Mouse (Mus musculus) intestine, postnatal 0 days (tissue): ENCODE data around the gene Jph2. TPM values are rescaled to one million over a fixed set of nuclear protein-coding genes. Genes with fewer than 3 reads are reported as not detected.

Experiments
- ATAC-seq: fragments of 200-750 bp; cut with Nextera tagmentation; 2 replicates; pipeline ENCODE4 v1.8.0; 2017; ENCODE audit warnings: mild to moderate bottlenecking, moderate TSS enrichment, moderate library complexity
- H3K27ac ChIP-seq: fragments of 300-500 bp; sonication (generic); 2 replicates; pipeline ENCODE4 v1.5.1; 2014; ENCODE audit warnings: mild to moderate bottlenecking, low read depth, low read length, moderate library complexity
- H3K27me3 ChIP-seq: fragments of 300-500 bp; sonication (generic); replicated peaks from 2 replicates; pipeline ENCODE4 v1.6.1; 2014; ENCODE audit warnings: low read length, mixed read lengths; ENCODE audit not compliant: control insufficient read depth, insufficient read depth
- H3K36me3 ChIP-seq: fragments of 300-500 bp; sonication (generic); 2 replicates; pipeline ENCODE4 v1.6.1; 2014; ENCODE audit warnings: mild to moderate bottlenecking, moderate library complexity; ENCODE audit not compliant: control insufficient read depth, insufficient read depth
- H3K4me1 ChIP-seq: fragments of 300-500 bp; sonication (generic); replicated peaks from 2 replicates; pipeline ENCODE4 v1.6.1; 2014; ENCODE audit warnings: antibody characterized with exemption, low read length, mixed read lengths; ENCODE audit not compliant: control insufficient read depth, insufficient read depth
- H3K4me2 ChIP-seq: fragments of 300-500 bp; sonication (generic); replicated peaks from 2 replicates; pipeline ENCODE4 v1.6.1; 2014; ENCODE audit warnings: low read depth, mild to moderate bottlenecking, moderate library complexity
- H3K4me3 ChIP-seq: fragments of 300-500 bp; sonication (generic); 2 replicates; pipeline ENCODE4 v1.5.1; 2014; ENCODE audit warnings: low read depth, low read length
- H3K9ac ChIP-seq: fragments of 300-500 bp; sonication (generic); 2 replicates; pipeline ENCODE4 v1.6.1; 2014; ENCODE audit warnings: mild to moderate bottlenecking, low read depth, low read length
- H3K9me3 ChIP-seq: fragments of 300-500 bp; sonication (generic); 2 replicates; pipeline ENCODE4 v1.6.1; 2016; ENCODE audit warnings: mixed run types; ENCODE audit not compliant: control insufficient read depth
- CTCF ChIP-seq: sonication (generic); IDR thresholded peaks from 2 replicates; pipeline ENCODE4 v1.5.1; 2016; ENCODE audit warnings: low read depth, mild to moderate bottlenecking, control low read depth, antibody characterized with exemption, moderate library complexity
- WGBS: fragments of 180-500 bp; shearing (Covaris S2); extraction: QIAGEN DNeasy Blood & Tissue Kit; methylation state at CpG from one replicate; pipeline ENCODE4 v1.1.7; 2014; 5-methylcytosine and 5-hydroxymethylcytosine counted together
- polyA plus RNA-seq: library from polyadenylated mRNA; unstranded; fragments of >200 nt; fragmentation: Nextera tagmentation; extraction: Ambion mirVana; gene quantifications from 2 replicates; pipeline ENCODE4 v1.2.1, GENCODE M21; 2015

Jph2 gene
- polyA plus RNA-seq, 1 experiment from 2014 or later, result 9.8 TPM

DNA sequence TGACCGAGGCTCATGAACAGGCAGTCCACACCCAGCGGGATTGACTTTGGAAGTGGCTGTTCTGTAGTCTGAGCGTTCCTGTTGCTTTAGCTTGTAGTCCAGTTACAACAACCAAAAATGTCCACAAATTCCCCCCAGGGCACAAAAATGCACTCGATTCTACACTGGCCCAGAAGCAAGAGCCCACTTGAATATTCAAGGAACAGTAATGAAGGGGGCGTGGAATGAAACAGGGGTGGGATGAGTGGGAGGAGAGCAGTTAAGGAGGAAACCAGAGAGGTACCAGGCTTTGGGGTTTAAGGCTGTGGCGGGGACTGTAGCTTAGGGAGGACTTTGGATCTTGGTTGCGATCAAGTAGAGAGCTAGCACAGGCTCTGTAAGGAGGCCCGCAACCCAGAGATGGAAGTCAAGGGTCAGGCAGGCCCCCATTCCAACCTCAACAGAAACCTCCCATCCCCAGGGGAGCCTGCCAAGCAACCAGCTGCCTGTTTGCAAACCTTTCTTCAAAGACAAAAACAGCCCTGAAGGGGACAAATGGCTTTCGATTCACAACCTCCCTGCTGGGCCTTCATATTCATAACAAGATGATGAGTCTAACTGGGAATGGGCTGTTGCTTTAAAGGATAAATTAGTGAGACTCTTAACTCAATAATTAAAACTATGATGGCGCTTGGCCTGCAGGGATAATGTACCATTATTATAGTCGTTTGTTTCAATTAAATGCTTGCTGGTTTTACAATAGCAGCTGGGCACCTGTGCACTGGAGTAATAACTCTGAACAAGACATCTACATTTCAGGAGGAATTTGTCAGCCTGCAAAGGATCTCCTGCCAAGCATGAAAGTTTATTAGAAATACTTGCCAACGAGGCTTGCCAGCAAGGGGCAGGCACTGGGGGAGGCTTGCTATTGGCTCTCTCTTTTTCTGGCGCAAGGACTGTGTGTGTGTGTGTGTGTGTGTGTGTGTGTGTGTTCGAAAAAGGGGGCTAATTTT, 97.4 kb downstream of the Jph2 start:
- Histone ChIP-seq H3K4me1 (peaks cover 6% of the 10 kb centered on the region; the same call in 1 of the 2 replicates), H3K36me3 (no peaks in the 10 kb centered on the region), H3K9ac (no peak overlapping the region), H3K4me3 (no peak overlapping the region), H3K4me2 (no peak overlapping the region), H3K9me3 (no peaks in the 10 kb centered on the region), H3K27ac (no peak overlapping the region), H3K27me3 (no peaks in the 10 kb centered on the region)
- no peak for TF ChIP-seq CTCF
- 59% methylated on average over 14 of the region's 14 CpGs for WGBS
- ATAC-seq, result no peak

DNA sequence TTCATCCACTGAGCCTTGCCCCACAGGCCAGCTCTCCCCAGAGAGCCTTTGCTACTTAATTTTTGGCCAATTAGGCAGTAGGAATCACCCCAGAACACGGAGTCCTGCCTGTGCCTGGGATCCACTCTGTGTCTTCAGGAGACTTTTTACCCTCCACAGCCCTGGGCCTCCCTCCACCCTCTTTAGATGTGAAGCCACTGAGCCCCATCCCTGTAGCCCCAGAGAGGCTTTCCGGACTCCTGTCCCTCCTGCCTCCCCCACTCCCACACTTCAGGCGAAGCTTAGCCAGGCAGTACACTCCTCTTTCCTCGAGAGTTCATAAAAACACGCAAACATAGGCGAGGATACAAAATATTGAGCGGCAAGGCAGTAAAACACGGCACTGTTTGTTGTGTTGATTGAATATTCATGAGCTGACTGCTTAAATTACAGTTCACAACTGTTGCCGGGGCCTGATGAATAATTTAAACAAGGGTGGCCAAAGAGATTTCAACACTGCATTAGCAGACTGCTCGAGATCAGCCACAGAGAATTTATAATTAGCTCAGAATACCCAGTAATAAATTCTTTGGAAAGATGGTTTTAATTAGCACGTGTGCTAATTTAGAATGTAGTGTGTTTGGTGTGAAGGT, 100.7 kb downstream of the Jph2 start:
- H3K4me1 ChIP-seq, result peaks cover 6% of the 10 kb centered on the region; the same call in 1 of the 2 replicates
- H3K9me3 ChIP-seq, result no peaks in the 10 kb centered on the region
- no peaks in the 10 kb centered on the region for H3K27me3 ChIP-seq
- no peak for ATAC-seq
- no peak overlapping the region for H3K4me3 ChIP-seq
- 59% methylated on average over 11 of the region's 11 CpGs for WGBS
- TF ChIP-seq CTCF, result no peak
- no peaks in the 10 kb centered on the region for H3K36me3 ChIP-seq
- H3K4me2 ChIP-seq, result no peak overlapping the region
- no peak overlapping the region for H3K9ac ChIP-seq
- H3K27ac ChIP-seq, result no peak overlapping the region

DNA sequence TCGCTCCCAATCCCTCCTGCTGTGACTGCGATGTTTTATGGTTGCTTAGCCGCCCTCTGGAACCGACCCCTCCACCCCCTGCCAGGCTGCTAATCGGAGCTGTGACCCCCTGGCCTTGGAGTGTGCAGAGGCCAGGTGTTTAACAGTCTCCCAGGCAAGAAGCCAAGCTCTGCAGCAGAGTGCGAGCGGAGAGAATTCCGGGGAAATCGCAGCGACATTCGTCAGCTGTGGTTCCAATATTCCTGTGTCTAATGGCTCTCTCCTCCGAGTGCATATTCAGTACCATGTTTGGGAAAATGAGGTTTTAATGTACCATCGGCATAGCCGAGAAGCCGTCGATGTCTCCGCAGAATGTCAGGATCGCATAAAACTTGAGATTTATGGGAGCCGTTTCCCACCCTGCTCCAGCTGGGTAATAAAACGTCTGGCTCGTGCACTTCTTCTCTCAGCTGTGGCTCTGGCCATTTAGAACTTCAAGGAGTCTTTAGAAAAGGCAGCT, 108.9 kb downstream of the Jph2 start:
- H3K27me3 ChIP-seq, result peaks cover 12% of the 10 kb centered on the region
- WGBS, result 1% methylated on average over 21 of the region's 21 CpGs
- no peak overlapping the region for H3K9ac ChIP-seq
- no peaks in the 10 kb centered on the region for H3K36me3 ChIP-seq
- peak overlapping the region; percentile 16; the same call in 1 of the 2 replicates for H3K4me3 ChIP-seq
- H3K4me1 ChIP-seq, result peaks cover 12% of the 10 kb centered on the region; the same call in 1 of the 2 replicates
- H3K27ac ChIP-seq, result no peak overlapping the region
- no peaks in the 10 kb centered on the region for H3K9me3 ChIP-seq
- TF ChIP-seq CTCF, result no peak
- no peak for ATAC-seq
- peak overlapping the region; percentile 59 for H3K4me2 ChIP-seq

Other genes with a start within 250 kb of the Jph2 start
- 2.0 and 3.3 TPM in 2 replicates for gene Tox2, start 194.9 kb downstream of the Jph2 start, polyA plus RNA-seq
- gene Oser1, start 26.7 kb upstream of the Jph2 start, polyA plus RNA-seq, result 62.3 and 64.5 TPM in 2 replicates
- 2.3 and 2.4 TPM in 2 replicates for gene Gdap1l1, start 40.5 kb upstream of the Jph2 start, polyA plus RNA-seq
- gene Fitm2, start 74.6 kb upstream of the Jph2 start, polyA plus RNA-seq, result 5.3 and 5.5 TPM in 2 replicates
- 0.37 and 0.46 TPM in 2 replicates for gene R3hdml, start 94.3 kb upstream of the Jph2 start, polyA plus RNA-seq
- gene Hnf4a, start 108.8 kb upstream of the Jph2 start, polyA plus RNA-seq, result 50.8 and 53.0 TPM in 2 replicates
- gene Ttpal, start 204.3 kb upstream of the Jph2 start, polyA plus RNA-seq, result 10.4 and 10.9 TPM in 2 replicates
- gene Serinc3, start 247.1 kb upstream of the Jph2 start, polyA plus RNA-seq, result 61.3 and 68.5 TPM in 2 replicates